Mouse (Mus musculus): ENCODE results near the gene Cmtm8.

GRCm38 (mm10) chr9:114818918-114819317, 25.0 kb downstream of the Cmtm8 start:
- no peak for TF ChIP-seq CTCF (IDR thresholded peaks at IDR 0.05; ENCODE audit: low read depth, low read length)
- no peak for TF ChIP-seq POLR2A (IDR thresholded peaks at IDR 0.05; ENCODE audit: borderline replicate concordance, low read depth, low read length)

Data from bone marrow macrophage, adult 2 months (primary cell).